8 mouse cellular contexts compared by ENCODE assay signal in genomic region chr1:171270573-171270900, GRCm38 (mm10). TPM values are rescaled to one million over a fixed set of nuclear protein-coding genes. Genes with fewer than 3 reads are reported as not detected.
DNase-seq lines count a peak whose midpoint lies in the region; ATAC-seq and TF ChIP-seq lines count a peak whose summit lies in the region.

No protein-coding gene starts in this region.

- no peak for TF ChIP-seq EP300 in lung, postnatal 0 days (IDR thresholded peaks at IDR 0.05)

- DNase-seq in neural tube, embryonic 11.5 days (ENCODE audit: low spot score) = no peak
- no peak for DNase-seq in neural tube, embryonic 10.5 days (ENCODE audit: extremely low spot score, low spot score)
- peak; percentile 77 for DNase-seq in kidney, adult 9 months
- peak; percentile 90 for DNase-seq in lung, postnatal 0 days (ENCODE audit: low spot score)
- DNase-seq in ovary, postnatal 14 days (ENCODE audit: low spot score) = no peak
- DNase-seq in thymus, postnatal 4 days = no peak

- H3K4me2 ChIP-seq in neural tube, embryonic 11.5 days (ENCODE audit: low read depth) = peak overlapping the region; percentile 96
- peak overlapping the region; percentile 87 for H3K4me2 ChIP-seq in lung, postnatal 0 days (replicated peaks; ENCODE audit: low read depth, low read length)
- H3K4me2 ChIP-seq in stomach, embryonic 16.5 days (ENCODE audit: low read depth, low read length) = peak overlapping the region; percentile 96

- peak; percentile 66 for ATAC-seq in neural tube, embryonic 11.5 days (ENCODE audit: insufficient read depth, low FRiP score, low TSS enrichment)
- ATAC-seq in erythroblast, adult 5-6 weeks (replicated peaks; ENCODE audit: low FRiP score, poor library complexity, severe bottlenecking) = peak; percentile 56
- peak; percentile 87 for ATAC-seq in lung, postnatal 0 days
- peak; percentile 88 for ATAC-seq in stomach, embryonic 16.5 days (ENCODE audit: insufficient read depth, low FRiP score)

- no peaks in the 10 kb centered on the region for H3K27me3 ChIP-seq in neural tube, embryonic 11.5 days (ENCODE audit: control insufficient read depth, insufficient read depth, low read length)
- H3K27me3 ChIP-seq in lung, postnatal 0 days (replicated peaks; ENCODE audit: insufficient read depth, low read length) = no peaks in the 10 kb centered on the region
- H3K27me3 ChIP-seq in stomach, embryonic 16.5 days (ENCODE audit: control insufficient read depth, insufficient read depth, low read length) = no peaks in the 10 kb centered on the region

- under 1% methylated on average over 17 of the region's 19 CpGs for WGBS in neural tube, embryonic 11.5 days
- WGBS in lung, postnatal 0 days = 0% methylated on average over 19 of the region's 19 CpGs
- 1% methylated on average over 18 of the region's 19 CpGs for WGBS in stomach, embryonic 16.5 days

- TF ChIP-seq CTCF in lung, postnatal 0 days (IDR thresholded peaks at IDR 0.05) = no peak

- no peaks in the 10 kb centered on the region for H3K9me3 ChIP-seq in neural tube, embryonic 11.5 days (ENCODE audit: control insufficient read depth, low read length)
- H3K9me3 ChIP-seq in lung, postnatal 0 days (ENCODE audit: low read length) = no peaks in the 10 kb centered on the region
- H3K9me3 ChIP-seq in stomach, embryonic 16.5 days (replicated peaks; ENCODE audit: control insufficient read depth, low read length) = no peaks in the 10 kb centered on the region

- H3K9ac ChIP-seq in neural tube, embryonic 11.5 days (ENCODE audit: low read length) = peak overlapping the region; percentile 77
- H3K9ac ChIP-seq in lung, postnatal 0 days (replicated peaks; ENCODE audit: low read depth) = peak overlapping the region; percentile 71
- H3K9ac ChIP-seq in stomach, embryonic 16.5 days (ENCODE audit: low read length) = peak overlapping the region; percentile 82

- peaks cover 6% of the 10 kb centered on the region for H3K36me3 ChIP-seq in neural tube, embryonic 11.5 days (ENCODE audit: control insufficient read depth, insufficient read depth, low read length)
- H3K36me3 ChIP-seq in lung, postnatal 0 days (ENCODE audit: insufficient read depth, low read length) = peaks cover 21% of the 10 kb centered on the region; the same call in 1 of the 2 replicates
- H3K36me3 ChIP-seq in stomach, embryonic 16.5 days (ENCODE audit: control insufficient read depth, insufficient read depth, low read length) = peaks cover 10% of the 10 kb centered on the region

- H3K27ac ChIP-seq in neural tube, embryonic 11.5 days (ENCODE audit: low read depth, low read length) = peak overlapping the region; percentile 29; the same call in 1 of the 2 replicates
- peak overlapping the region; percentile 91 for H3K27ac ChIP-seq in lung, postnatal 0 days (ENCODE audit: low read length)
- peak overlapping the region; percentile 91 for H3K27ac ChIP-seq in stomach, embryonic 16.5 days (ENCODE audit: low read length)

- H3K4me1 ChIP-seq in neural tube, embryonic 11.5 days (ENCODE audit: control insufficient read depth, insufficient read depth, low read length) = peaks cover 13% of the 10 kb centered on the region
- peaks cover 7% of the 10 kb centered on the region; the same call in 1 of the 2 replicates for H3K4me1 ChIP-seq in lung, postnatal 0 days (ENCODE audit: insufficient read depth, low read depth, low read length)
- peaks cover 18% of the 10 kb centered on the region for H3K4me1 ChIP-seq in stomach, embryonic 16.5 days (ENCODE audit: control insufficient read depth, insufficient read depth, low read length)

- peak overlapping the region; percentile 82 for H3K4me3 ChIP-seq in neural tube, embryonic 11.5 days (ENCODE audit: low read depth, low read length)
- H3K4me3 ChIP-seq in lung, postnatal 0 days (ENCODE audit: low read depth, low read length) = peak overlapping the region; percentile 84
- peak overlapping the region; percentile 94 for H3K4me3 ChIP-seq in stomach, embryonic 16.5 days (replicated peaks; ENCODE audit: low read length)

RNA-seq across cellular contexts. Expression of gene B4galt3, which starts 0.4 kb away (rescaled TPM):
- 67.4 and 70.6 TPM in 2 replicates for polyA plus RNA-seq in neural tube, embryonic 11.5 days (2014; fragmentation: Nextera tagmentation; extraction: Ambion mirVana)
- total RNA-seq in erythroblast, adult 5-6 weeks (2015; ENCODE audit: low replicate concordance) = 8.1 and 11.3 TPM in 2 replicates
- 7.7 and 29.1 TPM in 2 replicates for total RNA-seq in erythroblast, adult 5-6 weeks (2017; ENCODE audit: low replicate concordance)
- 68.4 and 77.0 TPM in 2 replicates for polyA plus RNA-seq in lung, postnatal 0 days (2015; fragmentation: Nextera tagmentation; extraction: Ambion mirVana)
- 70.6 and 71.5 TPM in 2 replicates for polyA plus RNA-seq in stomach, embryonic 16.5 days (2015; fragmentation: Nextera tagmentation; extraction: Ambion mirVana)

RNA-seq across cellular contexts. Expression of gene Ppox, which starts 10.4 kb away (rescaled TPM):
- 55.6 and 65.3 TPM in 2 replicates for polyA plus RNA-seq in neural tube, embryonic 11.5 days (2014; fragmentation: Nextera tagmentation; extraction: Ambion mirVana)
- 416 and 462 TPM in 2 replicates for total RNA-seq in erythroblast, adult 5-6 weeks (2015; ENCODE audit: low replicate concordance)
- total RNA-seq in erythroblast, adult 5-6 weeks (2017; ENCODE audit: low replicate concordance) = 506 and 765 TPM in 2 replicates
- polyA plus RNA-seq in lung, postnatal 0 days (2015; fragmentation: Nextera tagmentation; extraction: Ambion mirVana) = 28.4 and 30.6 TPM in 2 replicates
- 44.6 and 54.5 TPM in 2 replicates for polyA plus RNA-seq in stomach, embryonic 16.5 days (2015; fragmentation: Nextera tagmentation; extraction: Ambion mirVana)

RNA-seq across cellular contexts. Expression of gene Usp21, which starts 17.3 kb away (rescaled TPM):
- 90.3 and 104 TPM in 2 replicates for polyA plus RNA-seq in neural tube, embryonic 11.5 days (2014; fragmentation: Nextera tagmentation; extraction: Ambion mirVana)
- 9.6 and 12.1 TPM in 2 replicates for total RNA-seq in erythroblast, adult 5-6 weeks (2015; ENCODE audit: low replicate concordance)
- total RNA-seq in erythroblast, adult 5-6 weeks (2017; ENCODE audit: low replicate concordance) = 9.4 and 13.9 TPM in 2 replicates
- 38.3 and 40.9 TPM in 2 replicates for polyA plus RNA-seq in lung, postnatal 0 days (2015; fragmentation: Nextera tagmentation; extraction: Ambion mirVana)
- polyA plus RNA-seq in stomach, embryonic 16.5 days (2015; fragmentation: Nextera tagmentation; extraction: Ambion mirVana) = 54.9 and 59.1 TPM in 2 replicates

RNA-seq across cellular contexts. Expression of gene Ndufs2, which starts 19.3 kb away (rescaled TPM):
- polyA plus RNA-seq in neural tube, embryonic 11.5 days (2014; fragmentation: Nextera tagmentation; extraction: Ambion mirVana) = 242 and 286 TPM in 2 replicates
- total RNA-seq in erythroblast, adult 5-6 weeks (2015; ENCODE audit: low replicate concordance) = 62.9 and 78.4 TPM in 2 replicates
- total RNA-seq in erythroblast, adult 5-6 weeks (2017; ENCODE audit: low replicate concordance) = 48.0 and 62.1 TPM in 2 replicates
- polyA plus RNA-seq in lung, postnatal 0 days (2015; fragmentation: Nextera tagmentation; extraction: Ambion mirVana) = 172 and 188 TPM in 2 replicates
- polyA plus RNA-seq in stomach, embryonic 16.5 days (2015; fragmentation: Nextera tagmentation; extraction: Ambion mirVana) = 259 and 260 TPM in 2 replicates

RNA-seq across cellular contexts. Expression of gene Adamts4, which starts 20.3 kb away (rescaled TPM):
- 4.7 and 5.0 TPM in 2 replicates for polyA plus RNA-seq in neural tube, embryonic 11.5 days (2014; fragmentation: Nextera tagmentation; extraction: Ambion mirVana)
- 0.19 TPM in 1 of 2 replicates, not detected in the other for total RNA-seq in erythroblast, adult 5-6 weeks (2015; ENCODE audit: low replicate concordance)
- total RNA-seq in erythroblast, adult 5-6 weeks (2017; ENCODE audit: low replicate concordance) = not detected in 2 replicates
- 2.7 and 3.3 TPM in 2 replicates for polyA plus RNA-seq in lung, postnatal 0 days (2015; fragmentation: Nextera tagmentation; extraction: Ambion mirVana)
- 11.0 and 12.8 TPM in 2 replicates for polyA plus RNA-seq in stomach, embryonic 16.5 days (2015; fragmentation: Nextera tagmentation; extraction: Ambion mirVana)

Comparison
In these comparisons a context has a peak if more than half of its experiments do, and no peak if none do; other contexts are left out.
1. DNase-seq: peak in kidney, adult 9 months (single experiment) and lung, postnatal 0 days (single experiment); none in neural tube, embryonic 11.5 days (single experiment), neural tube, embryonic 10.5 days (single experiment), ovary, postnatal 14 days (single experiment) and thymus, postnatal 4 days (single experiment).
2. H3K27ac ChIP-seq: peak in every context shown above with its lines; median percentile 91 in lung, postnatal 0 days; 91 in stomach, embryonic 16.5 days; 29 in neural tube, embryonic 11.5 days.
3. Peak in every context shown above with its lines, with median percentiles within 50 percentile points of each other: ATAC-seq, H3K4me2 ChIP-seq, H3K4me3 ChIP-seq and H3K9ac ChIP-seq.